Mouse (Mus musculus) heart, embryonic 13.5 days (tissue): ENCODE measurements around the gene Olfr1338. TPM values are rescaled to one million over a fixed set of nuclear protein-coding genes. Genes with fewer than 3 reads are reported as not detected.
"Not testable (repeated sequence)": the region's sequence is repeated elsewhere in the genome, so short reads cannot be mapped to it uniquely, and the experiment has no call there.

Experiments
- ATAC-seq: fragments of 200-750 bp; cut with Nextera tagmentation; 2 replicates; pipeline ENCODE4 v1.8.0; 2017; ENCODE audit warnings: moderate TSS enrichment; ENCODE audit not compliant: insufficient number of reproducible peaks, low FRiP score, low TSS enrichment; ENCODE audit errors: extremely low read depth
- H3K27ac ChIP-seq: fragments of 300-500 bp; sonication (generic); replicated peaks from 2 replicates; pipeline ENCODE4 v1.5.1; 2015; ENCODE audit warnings: moderate library complexity, mild to moderate bottlenecking, inconsistent platforms
- H3K27me3 ChIP-seq: fragments of 300-500 bp; sonication (generic); replicated peaks from 2 replicates; pipeline ENCODE4 v1.6.1; 2015; ENCODE audit warnings: mild to moderate bottlenecking, inconsistent platforms
- H3K36me3 ChIP-seq: fragments of 300-500 bp; sonication (generic); 2 replicates; pipeline ENCODE4 v1.6.1; 2015; ENCODE audit warnings: mild to moderate bottlenecking, inconsistent platforms
- H3K4me1 ChIP-seq: fragments of 300-500 bp; sonication (generic); 2 replicates; pipeline ENCODE4 v1.6.1; 2015; ENCODE audit warnings: inconsistent platforms
- H3K4me2 ChIP-seq: fragments of 300-500 bp; sonication (generic); 2 replicates; pipeline ENCODE4 v1.6.1; 2015; ENCODE audit warnings: inconsistent platforms, mild to moderate bottlenecking, moderate library complexity
- H3K4me3 ChIP-seq: fragments of 300-500 bp; sonication (generic); 2 replicates; pipeline ENCODE4 v1.5.1; 2015; ENCODE audit warnings: moderate library complexity, mild to moderate bottlenecking, inconsistent platforms
- H3K9ac ChIP-seq: fragments of 300-500 bp; sonication (generic); 2 replicates; pipeline ENCODE4 v1.6.1; 2015; ENCODE audit warnings: inconsistent platforms, mild to moderate bottlenecking, moderate library complexity
- H3K9me3 ChIP-seq: fragments of 300-500 bp; sonication (generic); 2 replicates; pipeline ENCODE4 v1.6.1; 2016; ENCODE audit warnings: inconsistent platforms
- WGBS: fragments of 180-500 bp; shearing (Covaris S2); methylation state at CpG from one replicate; pipeline ENCODE4 v1.1.7; 2015; ENCODE audit warnings: mixed read lengths; 5-methylcytosine and 5-hydroxymethylcytosine counted together
- polyA plus RNA-seq: library from polyadenylated mRNA; unstranded; fragments of >200 nt; fragmentation: Nextera tagmentation; extraction: Ambion mirVana; gene quantifications from 2 replicates; pipeline ENCODE4 v1.2.1, GENCODE M21; 2015

Gene Olfr1338
- not detected in 2 replicates for polyA plus RNA-seq

- WGBS, result 65% methylated on average over 1 of the region's 1 CpGs
- H3K4me1 ChIP-seq, result no peaks in the 10 kb centered on the region
Observed at GRCm38 (mm10) chr4:118758637-118759036, at the start of gene Olfr1338. Gene Olfr1338 (minus strand): TSS chr4:118758737.

GRCm38 (mm10) chr4:118792796-118793195 lies 34.3 kb upstream of the Olfr1338 start:
- H3K9ac ChIP-seq, ATAC-seq, H3K27me3 ChIP-seq, H3K36me3 ChIP-seq, H3K4me2 ChIP-seq, H3K4me1 ChIP-seq, H3K9me3 ChIP-seq, H3K4me3 ChIP-seq: not testable (repeated sequence)
- H3K27ac ChIP-seq, result 0 out of 2 replicates have a peak overlapping the region, but pooled peaks have one; percentile 45

More at GRCm38 (mm10) chr4:118758637-118759036, at the start of gene Olfr1338:
- no peak within 1 kb of the TSS for H3K27ac ChIP-seq
- ATAC-seq, result no peak
- no peaks in the 10 kb centered on the region for H3K36me3 ChIP-seq
- H3K9me3 ChIP-seq, result no peaks in the 10 kb centered on the region
- no peak within 1 kb of the TSS for H3K4me3 ChIP-seq
- H3K4me2 ChIP-seq, result no peak within 1 kb of the TSS
- no peak within 1 kb of the TSS for H3K9ac ChIP-seq
- no peaks in the 10 kb centered on the region for H3K27me3 ChIP-seq

- 0 out of 2 replicates have a peak, but pooled peaks cover 4% of the 10 kb centered on the region for H3K4me1 ChIP-seq
- H3K4me3 ChIP-seq, result no peak within 1 kb of the TSS
- 66% methylated on average over 2 of the region's 2 CpGs for WGBS
- H3K27ac ChIP-seq, result no peak within 1 kb of the TSS
- H3K27me3 ChIP-seq, result no peaks in the 10 kb centered on the region
- no peaks in the 10 kb centered on the region for H3K36me3 ChIP-seq
- no peak within 1 kb of the TSS for H3K4me2 ChIP-seq
- no peaks in the 10 kb centered on the region for H3K9me3 ChIP-seq
- ATAC-seq, result no peak
- no peak within 1 kb of the TSS for H3K9ac ChIP-seq
Observed at GRCm38 (mm10) chr4:118782486-118782885, 23.9 kb upstream of the Olfr1338 start, which contains the start of gene Olfr1337. Gene Olfr1337 (minus strand): TSS chr4:118782586.

GRCm38 (mm10) chr4:118741881-118742280 lies 16.7 kb downstream of the Olfr1338 start:
- Histone ChIP-seq H3K9me3 (peaks cover 12% of the 10 kb centered on the region), H3K4me1 (0 out of 2 replicates have a peak, but pooled peaks cover 4% of the 10 kb centered on the region), H3K36me3 (no peaks in the 10 kb centered on the region), H3K4me3 (no peak overlapping the region), H3K27ac (no peak overlapping the region), H3K27me3 (peaks cover 48% of the 10 kb centered on the region), H3K9ac (no peak overlapping the region), H3K4me2 (peak overlapping the region; percentile 27)
- WGBS, result 8% methylated on average over 16 of the region's 16 CpGs
- ATAC-seq, result no peak

GRCm38 (mm10) chr4:118740988-118741698 lies 17.4 kb downstream of the Olfr1338 start:
- WGBS, result 10% methylated on average over 11 of the region's 11 CpGs
- H3K4me2 ChIP-seq, result peak overlapping the region; percentile 27

GRCm38 (mm10) chr4:118739574-118739973 lies 19.0 kb downstream of the Olfr1338 start:
- WGBS, result 59% methylated on average over 3 of the region's 3 CpGs
- no peak overlapping the region for H3K27ac ChIP-seq
- H3K9ac ChIP-seq, result no peak overlapping the region
- no peak overlapping the region for H3K4me3 ChIP-seq
- peaks cover 48% of the 10 kb centered on the region for H3K27me3 ChIP-seq
- H3K4me2 ChIP-seq, result no peak overlapping the region
- no peak for ATAC-seq
- no peaks in the 10 kb centered on the region for H3K9me3 ChIP-seq
- no peaks in the 10 kb centered on the region for H3K36me3 ChIP-seq
- 0 out of 2 replicates have a peak, but pooled peaks cover 4% of the 10 kb centered on the region for H3K4me1 ChIP-seq

More at GRCm38 (mm10) chr4:118740988-118741698, 17.4 kb downstream of the Olfr1338 start:
- Histone ChIP-seq H3K36me3 (no peaks in the 10 kb centered on the region), H3K27ac (no peak overlapping the region), H3K9me3 (peaks cover 4% of the 10 kb centered on the region), H3K27me3 (peaks cover 48% of the 10 kb centered on the region), H3K4me3 (no peak overlapping the region), H3K9ac (no peak overlapping the region), H3K4me1 (0 out of 2 replicates have a peak, but pooled peaks cover 4% of the 10 kb centered on the region)
- ATAC-seq, result no peak

GRCm38 (mm10) chr4:118731875-118732274 lies 26.7 kb downstream of the Olfr1338 start, which contains the start of gene Olfr1339:
Gene Olfr1339 (plus strand): TSS chr4:118732175.
- no peak within 1 kb of the TSS for H3K27ac ChIP-seq
- ATAC-seq, result no peak
- no peak within 1 kb of the TSS for H3K9ac ChIP-seq
- H3K4me2 ChIP-seq, result no peak within 1 kb of the TSS
- no peaks in the 10 kb centered on the region for H3K36me3 ChIP-seq
- 83% methylated on average over 1 of the region's 1 CpGs for WGBS
- H3K4me3 ChIP-seq, result no peak within 1 kb of the TSS
- H3K9me3 ChIP-seq, result no peaks in the 10 kb centered on the region
- no peaks in the 10 kb centered on the region for H3K4me1 ChIP-seq
- no peaks in the 10 kb centered on the region for H3K27me3 ChIP-seq

- no peak for ATAC-seq
- no peak overlapping the region for H3K4me2 ChIP-seq
- H3K27me3 ChIP-seq, result no peaks in the 10 kb centered on the region
- H3K36me3 ChIP-seq, result no peaks in the 10 kb centered on the region
- no peaks in the 10 kb centered on the region for H3K9me3 ChIP-seq
- WGBS, result 45% methylated on average over 10 of the region's 10 CpGs
- no peak overlapping the region for H3K27ac ChIP-seq
- no peak overlapping the region for H3K9ac ChIP-seq
- H3K4me3 ChIP-seq, result no peak overlapping the region
- H3K4me1 ChIP-seq, result no peaks in the 10 kb centered on the region
Observed at GRCm38 (mm10) chr4:118721742-118722483, 36.6 kb downstream of the Olfr1338 start.

GRCm38 (mm10) chr4:118719838-118720237 lies 38.7 kb downstream of the Olfr1338 start, which contains the start of gene Olfr1340:
Gene Olfr1340 (plus strand): TSS chr4:118720138.
- Histone ChIP-seq H3K4me2 (no peak within 1 kb of the TSS), H3K4me3 (no peak within 1 kb of the TSS), H3K36me3 (no peaks in the 10 kb centered on the region), H3K27me3 (no peaks in the 10 kb centered on the region), H3K4me1 (no peaks in the 10 kb centered on the region), H3K9me3 (no peaks in the 10 kb centered on the region), H3K9ac (no peak within 1 kb of the TSS), H3K27ac (no peak within 1 kb of the TSS)
- ATAC-seq, result no peak

GRCm38 (mm10) chr4:118711656-118712055 lies 46.9 kb downstream of the Olfr1338 start:
- H3K4me3 ChIP-seq, result no peak overlapping the region
- H3K36me3 ChIP-seq, result no peaks in the 10 kb centered on the region
- 63% methylated on average over 1 of the region's 1 CpGs for WGBS
- no peaks in the 10 kb centered on the region for H3K27me3 ChIP-seq
- no peak overlapping the region for H3K4me2 ChIP-seq
- no peaks in the 10 kb centered on the region for H3K9me3 ChIP-seq
- no peak overlapping the region for H3K27ac ChIP-seq
- H3K4me1 ChIP-seq, result no peaks in the 10 kb centered on the region
- ATAC-seq, result no peak
- H3K9ac ChIP-seq, result no peak overlapping the region

GRCm38 (mm10) chr4:118708086-118708485 lies 50.5 kb downstream of the Olfr1338 start:
- no peak overlapping the region for H3K4me2 ChIP-seq
- H3K27me3 ChIP-seq, result no peaks in the 10 kb centered on the region
- H3K4me3 ChIP-seq, result no peak overlapping the region
- no peaks in the 10 kb centered on the region for H3K36me3 ChIP-seq
- ATAC-seq, result no peak
- no peak overlapping the region for H3K9ac ChIP-seq
- no peak overlapping the region for H3K27ac ChIP-seq
- no peaks in the 10 kb centered on the region for H3K4me1 ChIP-seq
- H3K9me3 ChIP-seq, result no peaks in the 10 kb centered on the region
- 77% methylated on average over 5 of the region's 5 CpGs for WGBS
